Mouse (Mus musculus) adrenal gland, postnatal 14 days (tissue): ENCODE data around the gene Dnajb1. TPM values are rescaled to one million over a fixed set of nuclear protein-coding genes. Genes with fewer than 3 reads are reported as not detected.
"Not testable (repeated sequence)": the region's sequence is repeated elsewhere in the genome, so short reads cannot be mapped to it uniquely, and the experiment has no call there.

Experiments
- DNase-seq: peaks from one replicate; pipeline ENCODE4 v3.0.0; 2021; ENCODE audit warnings: mixed read lengths
- total RNA-seq: library from RNA; stranded (reverse); gene quantifications from 2 replicates; pipeline ENCODE4 v1.2.3, GENCODE M21; 2021

Dnajb1 gene
- total RNA-seq, 1 experiment from 2014 or later = 38.3 TPM

GRCm38 (mm10) chr8:83578131-83579055 lies 29.6 kb upstream of the Dnajb1 start:
- DNase-seq = no peak

GRCm38 (mm10) chr8:83579676-83580075 lies 28.3 kb upstream of the Dnajb1 start:
- DNase-seq = no peak

- no peak for DNase-seq
Measured at GRCm38 (mm10) chr8:83580826-83581225, 27.2 kb upstream of the Dnajb1 start.

GRCm38 (mm10) chr8:83582226-83582625 lies 25.8 kb upstream of the Dnajb1 start:
- DNase-seq = no peak

GRCm38 (mm10) chr8:83583236-83583635 lies 24.8 kb upstream of the Dnajb1 start:
- no peak for DNase-seq

GRCm38 (mm10) chr8:83584771-83585170 lies 23.2 kb upstream of the Dnajb1 start:
- no peak for DNase-seq

GRCm38 (mm10) chr8:83585333-83585732 lies 22.7 kb upstream of the Dnajb1 start:
- DNase-seq = peak; percentile 35

- DNase-seq = no peak
Measured at GRCm38 (mm10) chr8:83587644-83588043, 20.3 kb upstream of the Dnajb1 start.

GRCm38 (mm10) chr8:83588886-83589285 lies 19.1 kb upstream of the Dnajb1 start:
- no peak for DNase-seq

GRCm38 (mm10) chr8:83590488-83591023 lies 17.4 kb upstream of the Dnajb1 start:
- DNase-seq = no peak

GRCm38 (mm10) chr8:83592682-83593081 lies 15.3 kb upstream of the Dnajb1 start:
- no peak for DNase-seq

- DNase-seq = no peak
Measured at GRCm38 (mm10) chr8:83593325-83594166, 14.4 kb upstream of the Dnajb1 start.

- DNase-seq = peak; percentile 98
Measured at GRCm38 (mm10) chr8:83594167-83595049, 13.6 kb upstream of the Dnajb1 start.

- DNase-seq = not testable (repeated sequence)
Measured at GRCm38 (mm10) chr8:83595050-83595345, 13.0 kb upstream of the Dnajb1 start.

- no peak for DNase-seq
Measured at GRCm38 (mm10) chr8:83596369-83596768, 11.6 kb upstream of the Dnajb1 start.

GRCm38 (mm10) chr8:83598146-83598545 lies 9.8 kb upstream of the Dnajb1 start:
- DNase-seq = no peak

GRCm38 (mm10) chr8:83599814-83600213 lies 8.2 kb upstream of the Dnajb1 start:
- no peak for DNase-seq

GRCm38 (mm10) chr8:83602650-83603029 lies 5.4 kb upstream of the Dnajb1 start:
- no peak for DNase-seq

GRCm38 (mm10) chr8:83608398-83608829 lies 421 bp downstream of the Dnajb1 start:
- DNase-seq = peak; percentile 91

GRCm38 (mm10) chr8:83609086-83609485 lies 1.1 kb downstream of the Dnajb1 start:
- DNase-seq = no peak

- DNase-seq = no peak
Measured at GRCm38 (mm10) chr8:83609547-83610180, 1.7 kb downstream of the Dnajb1 start.
